Mouse (Mus musculus): ENCODE measurements around the gene Cfap73.

Gene Cfap73

GRCm38 (mm10) chr5:120611416-120611815 lies 22.6 kb downstream of the Cfap73 start:
- peak; percentile 94 for DNase-seq

DNA sequence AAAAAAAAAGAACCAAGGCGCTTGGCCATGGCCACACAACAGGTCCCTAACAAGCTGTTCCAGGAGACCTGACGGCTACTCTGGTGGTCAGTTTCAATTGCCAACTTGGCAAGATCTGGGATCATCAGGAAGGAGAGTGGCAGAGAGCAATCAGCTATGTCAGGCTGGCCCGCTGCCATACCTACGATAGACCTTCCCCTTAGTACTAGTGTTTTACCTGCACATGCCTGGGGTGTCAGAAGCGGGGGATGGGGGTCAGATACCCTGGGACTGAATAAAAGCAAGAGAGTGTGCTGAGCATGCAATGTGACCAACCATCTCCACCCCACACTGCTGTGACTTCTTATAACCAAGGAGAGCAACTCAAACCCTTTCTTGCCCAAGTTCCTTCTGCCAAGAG lies 23.1 kb downstream of the Cfap73 start:
- DNase-seq = peak; percentile 93

DNA sequence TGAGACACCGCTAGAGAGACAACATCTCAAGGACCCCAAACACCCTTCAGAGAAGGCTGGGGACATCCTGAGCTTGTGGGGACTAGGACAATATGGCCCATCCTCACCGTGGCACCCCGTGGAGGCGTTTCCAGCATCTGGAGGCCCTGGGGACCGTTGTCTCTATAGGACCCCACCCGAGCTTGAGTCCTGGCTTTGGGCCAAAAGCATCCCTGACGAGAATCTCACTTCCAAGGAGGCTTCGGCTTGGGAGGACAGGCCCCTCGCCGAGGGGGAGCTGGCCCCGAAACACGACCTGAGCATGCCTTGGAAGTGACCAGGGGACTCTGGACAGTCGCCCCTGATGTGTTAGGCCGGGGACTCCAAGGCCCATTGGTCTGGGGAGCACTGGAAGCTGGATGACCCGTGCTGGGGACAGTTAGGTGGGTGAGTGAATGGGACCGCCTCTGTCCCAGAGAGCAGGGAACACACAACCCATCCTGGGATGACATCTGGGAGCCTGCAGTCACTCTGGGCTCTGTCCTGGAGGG lies 24.7 kb downstream of the Cfap73 start:
- no peak for DNase-seq

DNA sequence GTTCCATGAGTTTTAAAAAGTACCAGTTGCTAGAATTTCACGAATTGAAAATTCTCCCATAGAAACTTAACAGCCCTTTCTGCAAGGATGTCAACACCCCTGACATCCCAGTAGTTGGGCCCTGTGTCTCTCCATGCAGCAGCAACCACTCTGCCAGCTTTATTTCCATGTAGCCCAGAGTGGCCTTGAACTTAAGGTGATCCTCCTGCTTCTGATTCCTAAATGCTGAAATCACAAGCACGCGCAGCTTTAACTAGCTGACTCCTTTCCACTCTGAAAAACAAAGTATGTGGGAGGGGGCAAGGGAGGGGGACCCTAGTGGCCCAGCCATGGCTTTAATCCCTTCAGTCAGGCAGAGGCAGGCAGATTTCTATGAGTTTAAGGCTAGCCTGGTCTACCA lies 26.7 kb downstream of the Cfap73 start:
- no peak for DNase-seq

- peak; percentile 91 for DNase-seq
These were observed 27.3 kb downstream of the Cfap73 start for GRCm38 (mm10) chr5:120606590-120607200.

DNA sequence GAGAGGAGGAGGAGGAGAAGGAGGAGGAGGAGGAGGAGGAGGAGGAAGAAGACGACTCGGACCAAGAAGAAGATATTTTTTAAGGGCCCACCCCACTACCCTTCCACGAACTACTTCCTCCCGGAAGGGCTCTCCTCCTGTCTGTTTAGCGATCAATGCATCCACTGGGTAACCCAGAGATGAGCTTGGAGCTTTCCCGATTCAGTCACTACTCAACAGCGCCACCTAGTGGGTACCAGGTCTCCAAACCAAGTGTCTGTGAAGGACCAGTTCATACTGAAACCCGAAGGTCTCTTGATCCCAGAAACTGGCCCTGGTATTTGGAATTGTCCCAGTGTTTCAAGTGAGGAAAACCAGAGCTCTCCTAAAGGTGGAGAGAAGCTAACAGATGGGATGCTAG lies 28.3 kb downstream of the Cfap73 start:
- peak; percentile 98 for DNase-seq

- DNase-seq = peak; percentile 94
These were observed 28.8 kb downstream of the Cfap73 start for GRCm38 (mm10) chr5:120605241-120605661.

GRCm38 (mm10) chr5:120604839-120605238 lies 29.2 kb downstream of the Cfap73 start:
- peak; percentile 96 for DNase-seq

GRCm38 (mm10) chr5:120603515-120603914 lies 30.5 kb downstream of the Cfap73 start:
- no peak for DNase-seq

- DNase-seq = no peak
These were observed 31.8 kb downstream of the Cfap73 start for GRCm38 (mm10) chr5:120602210-120602609.

GRCm38 (mm10) chr5:120600946-120601668 lies 32.9 kb downstream of the Cfap73 start:
- DNase-seq = peak; percentile 94

DNA sequence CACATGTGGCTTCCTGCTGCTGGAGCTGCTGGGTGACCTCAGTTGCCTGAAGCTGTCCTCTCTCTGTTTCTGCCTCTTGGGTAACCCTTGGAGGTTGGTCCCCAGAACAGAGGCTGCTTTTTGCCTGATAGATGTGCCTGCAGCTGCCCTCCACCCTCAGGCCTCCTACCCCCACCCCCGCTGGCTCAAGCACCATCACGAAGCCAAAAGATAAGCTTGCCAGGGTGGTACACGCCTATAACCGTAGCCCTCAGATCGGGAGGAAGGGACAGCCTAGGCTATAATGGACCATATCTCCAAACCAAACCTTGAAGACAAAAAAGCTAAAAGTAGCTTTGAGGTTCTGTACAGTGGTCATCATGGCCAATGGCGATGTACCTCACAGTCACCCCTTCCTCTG lies 34.4 kb downstream of the Cfap73 start:
- DNase-seq = no peak

- no peak for DNase-seq
These were observed 39.5 kb downstream of the Cfap73 start for GRCm38 (mm10) chr5:120594485-120594884.

DNA sequence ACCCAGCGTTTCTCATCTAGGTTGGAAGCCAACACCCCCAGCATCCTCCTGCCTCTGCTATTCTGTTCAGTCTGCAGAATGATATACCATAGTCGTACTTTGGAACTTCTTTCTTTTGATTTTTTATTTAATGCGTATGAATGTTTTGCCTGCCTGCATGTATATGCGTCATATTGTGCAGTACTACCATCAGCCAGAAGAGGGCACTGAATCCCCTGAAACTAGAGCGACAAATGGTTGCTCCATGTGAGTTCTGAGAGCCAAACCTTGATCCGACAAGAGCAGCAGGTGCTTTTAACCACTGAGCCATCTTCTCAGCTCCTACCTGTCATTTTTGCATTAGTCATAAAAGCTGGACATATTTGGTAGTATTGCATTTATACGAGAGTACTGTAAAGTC lies 41.9 kb downstream of the Cfap73 start:
- no peak for DNase-seq

DNA sequence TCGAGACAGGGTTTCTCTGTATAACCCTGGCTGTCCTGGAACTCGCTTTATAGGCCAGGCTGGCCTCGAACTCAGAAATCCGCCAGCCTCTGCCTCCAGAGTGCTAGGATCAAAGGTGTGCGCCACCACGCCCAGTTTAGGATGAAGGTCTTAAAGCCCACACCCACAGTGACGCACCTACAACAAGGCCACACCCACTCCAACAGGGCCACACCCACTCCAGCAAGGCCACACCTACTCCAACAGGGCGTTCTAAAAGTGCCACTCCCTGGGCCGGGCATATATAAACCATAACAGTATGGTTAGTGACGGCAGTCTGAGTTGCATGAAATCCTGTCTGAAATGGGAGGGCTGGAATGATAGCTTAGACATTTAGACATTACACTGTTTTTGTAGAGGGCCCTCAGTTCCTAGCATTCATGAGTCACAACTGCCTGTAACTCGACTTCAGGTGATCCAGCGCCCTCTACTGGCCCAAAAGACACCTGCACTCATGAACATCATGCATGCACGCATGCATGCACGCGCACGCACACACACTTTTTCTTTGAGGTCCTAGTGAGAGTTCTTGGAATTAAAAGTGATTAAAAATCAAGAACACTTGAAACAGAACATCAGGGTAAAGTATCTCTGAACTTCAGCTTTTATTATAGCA lies 43.6 kb downstream of the Cfap73 start:
- no peak for DNase-seq

DNA sequence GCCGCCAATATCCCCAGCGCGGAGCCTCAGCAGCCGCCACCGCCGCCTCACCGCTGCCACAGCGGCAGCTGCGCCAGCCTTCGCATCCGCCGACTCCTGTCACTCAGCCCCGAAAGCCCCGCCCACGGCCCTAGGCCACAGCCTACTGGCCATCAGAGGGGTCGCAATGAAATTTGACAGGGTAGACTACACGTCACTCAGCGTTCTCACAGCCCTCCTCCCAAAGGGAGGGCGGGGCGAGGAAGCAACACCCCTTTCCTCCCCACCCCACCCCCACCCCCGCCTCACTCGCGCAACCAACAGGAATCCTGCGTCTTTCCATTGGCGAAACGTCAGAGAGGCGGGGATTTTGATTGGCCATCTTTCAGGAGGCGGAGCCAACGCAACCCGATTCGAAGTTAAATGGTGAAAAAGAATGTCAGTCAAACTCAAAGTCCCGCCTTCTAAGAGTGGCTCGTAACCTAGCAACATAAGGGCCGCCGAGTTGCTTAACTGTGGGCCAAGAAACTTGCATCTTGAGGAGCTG lies 45.4 kb downstream of the Cfap73 start, which contains the start of the genes Tpcn1 and Iqcd:
Gene Tpcn1, minus strand, starts transcription at position 105 of the 526 bp plus-strand sequence.
Gene Iqcd, plus strand, starts transcription at position 448 of the 526 bp plus-strand sequence.
- peak; percentile 100 for DNase-seq

GRCm38 (mm10) chr5:120587940-120588568 lies 46.0 kb downstream of the Cfap73 start:
- no peak for DNase-seq

- peak; percentile 98 for DNase-seq
These were observed 46.5 kb downstream of the Cfap73 start for GRCm38 (mm10) chr5:120587616-120587926.

DNA sequence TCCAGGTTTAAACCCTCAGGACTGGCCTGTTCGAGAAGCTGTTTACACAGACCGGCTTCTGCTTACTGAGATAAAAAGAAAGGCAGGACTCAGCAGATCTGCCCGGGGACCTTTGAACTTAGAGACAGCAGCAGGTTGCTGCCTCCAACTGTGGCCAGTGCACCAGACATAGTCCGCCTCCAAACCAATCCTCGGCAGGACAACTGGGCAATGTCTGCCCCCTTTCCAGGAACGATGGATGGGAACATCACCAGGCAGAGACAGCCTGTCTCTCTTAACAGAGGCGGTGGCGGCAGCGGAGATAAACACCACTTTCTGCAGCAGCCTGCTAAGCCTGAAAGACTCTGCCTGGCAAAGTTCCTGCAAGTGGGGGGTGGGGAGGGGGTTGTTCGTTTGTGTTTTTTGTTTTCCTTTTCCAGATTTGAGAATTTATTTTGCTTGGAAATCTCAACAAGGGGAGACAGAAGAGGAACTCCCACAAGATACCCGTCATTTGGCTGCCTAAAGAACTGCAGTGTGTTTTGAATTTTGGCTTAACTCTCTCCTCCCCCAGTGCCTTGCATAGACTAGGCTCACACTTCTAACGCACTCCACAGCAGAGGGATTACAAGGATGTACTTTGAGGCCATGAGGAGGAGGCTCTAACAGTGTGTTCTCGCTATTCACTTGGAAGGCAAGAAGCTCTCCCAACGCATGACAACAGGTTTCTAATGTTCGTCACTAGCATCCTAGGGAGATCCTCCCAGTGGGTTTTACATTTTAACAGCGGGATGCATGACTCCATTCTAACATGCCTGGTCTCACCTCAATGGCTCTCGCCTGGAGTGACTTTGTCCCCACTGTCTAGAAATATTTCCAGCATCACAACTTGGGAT lies 47.1 kb downstream of the Cfap73 start:
- DNase-seq = peak; percentile 95

DNA sequence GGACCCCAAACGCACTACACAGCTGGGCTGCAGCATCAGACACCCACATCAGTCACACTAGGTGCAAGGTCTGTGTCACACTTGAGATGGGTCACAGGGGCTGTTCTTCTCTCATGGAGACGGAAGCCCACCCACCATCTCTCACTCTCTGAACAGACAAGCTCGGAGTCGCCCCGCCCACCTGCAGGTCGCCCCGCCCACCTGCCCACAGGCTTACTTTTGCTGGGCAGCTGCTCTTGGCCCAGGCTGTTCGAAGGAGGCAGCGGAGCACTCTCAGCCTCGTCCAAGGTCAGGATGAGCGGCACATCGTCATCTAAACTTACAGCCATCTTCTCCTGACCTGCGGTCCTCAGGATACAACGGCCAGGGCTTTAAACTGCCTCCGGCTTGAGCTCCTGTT lies 49.1 kb downstream of the Cfap73 start:
- DNase-seq = no peak

- no peak for DNase-seq
These were observed 50.5 kb downstream of the Cfap73 start for GRCm38 (mm10) chr5:120583511-120583910.

- peak; percentile 94 for DNase-seq
These were observed 52.0 kb downstream of the Cfap73 start for GRCm38 (mm10) chr5:120582002-120582401.

All from heart, adult 11 months (tissue).